Mouse (Mus musculus): Measurements from ENCODE around the gene Erv3. TPM values are rescaled to one million over a fixed set of nuclear protein-coding genes. Genes with fewer than 3 reads are reported as not detected.

The Erv3 gene
- polyA plus RNA-seq, 1 experiment from 2014 or later = not detected

Other genes starting within 250 kb of the Erv3 start
- gene Prnp, start 50.2 kb upstream of the Erv3 start, polyA plus RNA-seq (2015; fragmentation: Nextera tagmentation; extraction: Ambion mirVana) = 82.0 and 91.8 TPM in 2 replicates
- gene Prn, start 50.2 kb upstream of the Erv3 start, polyA plus RNA-seq (2015; fragmentation: Nextera tagmentation; extraction: Ambion mirVana) = not detected in 2 replicates
- 18.4 and 19.0 TPM in 2 replicates for gene Prnd, start 91.1 kb upstream of the Erv3 start, polyA plus RNA-seq (2015; fragmentation: Nextera tagmentation; extraction: Ambion mirVana)
- 5.5 and 5.8 TPM in 2 replicates for gene Rassf2, start 170.5 kb upstream of the Erv3 start, polyA plus RNA-seq (2015; fragmentation: Nextera tagmentation; extraction: Ambion mirVana)

Measured in heart, embryonic 13.5 days (tissue).